Mouse (Mus musculus): ENCODE data around the gene Vac14. TPM values are rescaled to one million over a fixed set of nuclear protein-coding genes. Genes with fewer than 3 reads are reported as not detected.

Gene Vac14
- total RNA-seq, 2 experiments from 2014 or later, result 30.5 to 32.5 TPM

DNA sequence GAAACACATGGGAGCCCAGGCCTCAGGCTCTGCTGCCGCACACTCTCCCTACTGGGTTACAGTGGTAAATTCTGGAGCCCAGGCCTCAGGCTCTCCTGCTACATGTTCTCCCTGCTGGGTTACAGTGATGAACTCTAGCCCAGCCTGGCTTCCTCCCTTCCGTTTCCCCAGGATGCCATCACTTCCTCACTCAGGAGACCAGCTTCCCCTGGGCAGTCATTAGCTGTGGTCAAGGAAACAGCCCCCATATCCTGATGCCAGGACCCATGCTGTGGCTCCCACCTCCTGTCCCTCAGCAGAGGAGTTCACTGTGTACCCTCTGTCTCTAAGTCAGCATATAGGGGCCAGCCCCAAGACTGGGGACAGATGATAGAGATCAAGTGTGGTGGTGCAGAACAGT is 53.7 kb downstream of the Vac14 start:
- peak in 1 of 2 experiments; percentile 51 for DNase-seq (ENCODE audit: extremely low spot score in 1 of 2, low spot score in 2 of 2)
- intact Hi-C loops (cut with DNase I), result no loop called here

DNA sequence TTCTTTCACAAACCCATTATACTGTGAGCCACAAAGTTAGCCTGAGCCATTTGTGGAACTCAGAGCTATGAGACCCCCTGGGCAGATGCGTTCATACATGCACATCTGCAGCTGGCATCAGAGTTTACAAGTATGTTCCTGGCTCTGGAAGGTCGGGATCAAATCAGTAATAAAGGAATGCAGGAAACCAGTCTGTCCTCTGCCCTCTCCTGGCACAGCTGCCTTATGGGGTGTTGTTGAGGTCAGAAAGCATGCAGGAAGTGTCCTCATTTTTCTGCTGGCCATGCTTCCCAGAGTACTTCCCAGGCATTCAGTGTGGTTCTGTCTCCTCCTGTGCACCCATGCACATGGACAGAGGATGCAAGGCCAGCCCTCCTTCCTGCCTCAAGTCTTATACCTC is 54.8 kb downstream of the Vac14 start:
- intact Hi-C loops (cut with DNase I), result no loop called here
- no peak for DNase-seq (ENCODE audit: extremely low spot score in 1 of 2, low spot score in 2 of 2)

DNA sequence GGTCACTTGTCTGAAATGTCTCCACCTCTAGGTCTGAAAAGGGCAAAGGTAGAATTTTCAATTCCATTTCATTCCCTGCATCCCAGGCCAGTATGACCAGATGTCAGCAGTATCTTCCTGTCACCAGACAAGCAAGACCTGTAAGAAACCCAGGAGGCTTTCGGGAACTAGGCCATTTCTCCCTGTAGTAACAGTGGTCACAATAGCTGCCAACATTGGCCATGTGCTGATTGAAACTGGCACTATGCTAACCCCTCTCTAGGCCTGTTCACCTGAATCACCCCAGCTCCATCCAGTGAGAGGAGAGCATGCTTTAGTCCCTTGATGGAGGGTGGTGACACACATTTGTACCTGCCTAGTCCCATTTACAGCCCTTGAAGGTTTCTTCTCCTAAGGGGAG is 56.2 kb downstream of the Vac14 start:
- intact Hi-C loops (cut with DNase I), result no loop called here

DNA sequence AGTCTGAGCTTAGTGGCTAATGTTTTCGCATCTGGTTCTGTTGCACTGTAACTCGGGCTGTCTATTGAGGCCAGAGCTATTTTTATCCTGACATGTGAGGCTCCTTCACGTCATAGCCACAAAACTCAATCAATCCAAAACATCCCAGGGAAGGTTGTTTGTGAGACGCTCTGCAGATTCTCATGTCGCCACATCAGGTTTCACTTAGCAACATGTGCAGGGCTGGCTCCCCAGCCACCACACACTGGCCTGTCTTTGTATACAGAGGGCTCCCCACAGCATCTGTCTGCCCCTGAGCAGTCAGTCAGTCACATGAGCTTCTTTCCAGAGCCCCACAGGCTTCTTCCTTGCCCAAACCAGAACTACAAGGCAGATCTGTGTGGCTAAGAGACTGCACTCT is 58.3 kb downstream of the Vac14 start:
- intact Hi-C loops (cut with DNase I), result no loop called here
- peak in 1 of 2 experiments; percentile 51 for DNase-seq (ENCODE audit: extremely low spot score in 1 of 2, low spot score in 2 of 2)

More for the DNA sequence above, 56.2 kb downstream of the Vac14 start:
- no peak for DNase-seq (ENCODE audit: extremely low spot score in 1 of 2, low spot score in 2 of 2)

DNA sequence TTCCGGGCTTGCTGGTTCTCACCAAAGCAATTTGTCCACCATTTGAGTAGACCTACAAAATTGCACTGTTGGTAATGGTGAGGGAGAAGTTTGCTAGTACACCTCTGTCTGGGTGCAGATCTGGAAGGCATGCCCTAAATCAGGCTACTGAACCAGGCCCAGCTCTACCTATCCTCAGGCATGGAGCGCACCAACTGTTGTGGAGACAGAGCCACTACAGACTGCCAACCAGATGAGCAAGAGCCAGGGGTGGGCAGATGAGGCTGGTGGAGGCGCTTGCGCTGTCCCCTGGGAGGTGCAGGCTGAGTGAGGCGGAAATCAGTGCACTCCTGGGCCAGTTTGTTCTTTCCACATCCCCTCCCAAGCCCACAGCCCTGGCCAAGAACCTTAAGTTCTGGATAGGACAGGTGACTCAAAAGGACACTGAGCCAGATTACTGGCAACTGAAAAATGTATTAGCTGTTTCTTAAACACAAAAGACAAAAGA is 58.8 kb downstream of the Vac14 start:
- intact Hi-C loops (cut with DNase I), result no loop called here
- no peak for DNase-seq (ENCODE audit: extremely low spot score in 1 of 2, low spot score in 2 of 2)

DNA sequence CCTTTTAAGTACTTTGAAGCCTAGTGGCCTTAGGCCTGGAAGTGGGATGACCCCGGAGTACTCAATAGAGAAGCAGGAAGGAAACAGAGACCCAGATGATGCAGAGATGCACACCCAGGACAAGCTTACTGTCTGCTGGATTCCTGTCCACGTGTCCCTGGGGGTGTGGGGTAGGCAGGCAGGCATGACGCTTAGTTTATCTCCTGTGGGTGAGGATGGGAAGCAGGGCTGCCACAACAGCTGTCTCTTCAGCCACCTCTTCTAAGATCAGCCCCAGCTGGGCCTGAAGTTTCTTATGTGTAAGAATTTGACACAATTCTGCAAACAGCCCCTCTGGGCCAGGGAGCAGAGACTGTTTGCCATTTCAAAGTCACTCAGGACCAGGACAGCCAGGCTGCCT is 60.6 kb downstream of the Vac14 start:
- intact Hi-C loops (cut with DNase I), result no loop called here
- DNase-seq (ENCODE audit: extremely low spot score in 1 of 2, low spot score in 2 of 2), result no peak

DNA sequence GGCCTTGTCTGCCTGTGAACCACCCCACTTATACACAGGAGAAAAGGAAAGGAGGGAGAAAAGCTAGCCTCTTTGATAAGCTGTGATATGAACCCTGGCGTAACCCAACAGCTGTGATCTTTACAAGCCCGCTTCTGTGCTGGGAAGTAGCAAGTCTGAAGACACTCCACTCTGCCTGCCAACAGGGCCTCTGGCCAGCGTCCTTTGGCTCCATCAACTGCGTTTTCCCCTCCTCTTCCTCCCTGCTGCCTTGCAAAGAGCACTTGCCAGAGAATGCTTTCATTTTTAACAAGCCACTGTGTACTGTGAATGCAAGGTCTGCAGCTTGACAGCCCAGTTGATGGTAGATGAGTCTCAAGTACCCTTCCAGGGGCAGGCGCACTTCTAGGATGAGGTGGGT is 69.3 kb downstream of the Vac14 start:
- peak; percentile 63 to 77 for DNase-seq (ENCODE audit: extremely low spot score in 1 of 2, low spot score in 2 of 2)
- intact Hi-C loops (cut with DNase I), result no loop called here

DNA sequence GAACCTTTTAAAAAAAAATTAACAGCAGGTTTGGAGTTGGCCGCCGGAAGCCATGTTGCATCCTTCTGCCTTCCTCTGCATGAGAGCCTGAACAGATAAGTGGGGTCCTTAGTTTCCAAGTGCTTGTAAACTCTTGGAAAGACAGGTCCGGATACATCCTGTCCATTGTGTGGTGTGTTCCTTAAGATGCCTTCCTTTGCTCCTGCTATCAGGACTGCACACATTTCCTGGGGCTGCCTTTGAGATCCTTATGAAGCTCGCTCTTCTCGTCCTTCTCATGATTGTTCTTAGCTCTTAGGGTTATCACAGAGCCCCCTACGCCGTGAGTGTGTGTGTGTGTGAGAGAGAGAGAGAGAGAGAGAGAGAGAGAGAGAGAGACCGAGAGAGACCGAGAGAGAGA is 71.6 kb downstream of the Vac14 start:
- DNase-seq (ENCODE audit: extremely low spot score in 1 of 2, low spot score in 2 of 2), result no peak
- intact Hi-C loops (cut with DNase I), result no loop called here

DNA sequence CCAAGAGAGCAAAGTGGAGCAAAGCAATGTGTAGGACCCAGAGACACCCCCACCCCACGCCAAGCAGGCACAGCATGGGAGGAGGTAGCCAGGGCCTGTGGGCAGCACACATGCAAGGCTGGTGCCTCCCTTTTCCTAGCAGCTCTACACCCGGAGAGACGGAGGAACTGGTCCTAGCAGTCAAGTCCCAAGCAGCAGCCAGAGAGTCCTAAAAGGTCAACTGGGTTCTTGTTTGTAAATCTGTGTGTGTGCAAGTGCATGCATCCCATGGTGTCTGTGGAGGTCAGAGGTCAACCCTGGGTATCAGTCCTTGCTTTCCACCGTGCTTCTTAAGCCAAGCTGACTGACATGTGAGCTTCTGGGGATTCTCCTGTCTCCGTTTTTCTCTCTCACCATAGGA is 75.8 kb downstream of the Vac14 start:
- no peak for DNase-seq (ENCODE audit: extremely low spot score in 1 of 2, low spot score in 2 of 2)
- intact Hi-C loops (cut with DNase I), result no loop called here

DNA sequence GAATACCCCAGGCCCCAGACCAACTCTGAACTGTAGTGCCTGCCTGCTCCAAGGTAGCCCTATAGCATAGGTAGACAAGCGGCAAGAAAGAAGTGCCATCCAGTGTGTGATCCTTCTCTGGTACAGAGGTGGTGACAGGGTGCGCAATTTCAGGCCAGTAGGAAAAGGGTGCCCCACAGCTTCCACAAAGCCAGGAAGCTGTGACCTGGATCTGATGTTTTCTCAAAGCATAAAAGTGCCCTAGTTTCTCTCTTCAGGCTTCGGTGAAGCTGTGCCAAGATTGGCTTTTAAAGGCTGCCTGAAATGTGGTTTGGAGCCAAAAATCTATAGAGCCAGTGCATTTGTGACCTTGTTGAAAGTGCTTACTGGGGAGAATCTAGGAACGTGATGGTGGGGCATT is 76.4 kb downstream of the Vac14 start:
- no peak for DNase-seq (ENCODE audit: extremely low spot score in 1 of 2, low spot score in 2 of 2)
- intact Hi-C loops (cut with DNase I), result no loop called here

DNA sequence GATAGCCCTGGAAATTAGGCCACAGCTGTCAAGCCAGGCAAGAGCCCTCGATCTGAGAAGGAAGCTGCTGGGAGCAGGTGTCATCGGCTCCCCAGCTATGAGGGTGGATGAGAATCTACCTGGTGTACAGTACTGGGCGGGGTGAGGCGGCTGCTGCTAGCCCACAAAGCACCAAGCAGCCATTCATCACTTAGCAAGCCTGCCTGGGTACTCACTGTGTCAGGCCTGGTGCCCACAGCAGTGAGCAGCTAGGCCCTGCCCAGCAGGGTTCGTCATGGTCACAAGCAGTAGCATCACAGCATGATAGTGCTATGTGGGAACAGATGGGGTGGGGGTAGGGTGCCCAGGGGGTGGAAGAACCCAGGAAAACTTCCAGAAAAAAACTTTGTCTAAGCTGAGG is 77.0 kb downstream of the Vac14 start:
- intact Hi-C loops (cut with DNase I), result no loop called here

DNA sequence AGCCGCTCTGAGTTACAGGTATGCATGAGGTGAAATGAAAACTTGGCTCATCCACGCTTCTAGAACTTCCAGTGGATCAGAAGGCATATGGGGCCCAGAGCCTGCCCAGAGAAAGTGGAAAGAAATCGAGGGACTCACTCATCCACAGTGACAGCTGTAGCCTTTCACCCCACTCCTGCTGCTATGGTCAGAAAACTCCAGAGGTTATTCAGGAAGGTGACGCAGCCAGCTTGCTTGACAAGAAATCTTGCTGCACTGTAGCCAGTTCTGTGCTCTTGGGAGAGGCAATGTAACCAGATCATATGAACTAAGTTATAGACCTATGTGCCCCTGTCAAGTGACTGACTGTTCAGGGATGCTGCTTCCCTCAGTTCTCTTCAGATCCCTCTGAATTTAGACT is 77.7 kb downstream of the Vac14 start:
- no peak for DNase-seq (ENCODE audit: extremely low spot score in 1 of 2, low spot score in 2 of 2)
- intact Hi-C loops (cut with DNase I), result no loop called here

More for the DNA sequence above, 77.0 kb downstream of the Vac14 start:
- DNase-seq (ENCODE audit: extremely low spot score in 1 of 2, low spot score in 2 of 2), result no peak

DNA sequence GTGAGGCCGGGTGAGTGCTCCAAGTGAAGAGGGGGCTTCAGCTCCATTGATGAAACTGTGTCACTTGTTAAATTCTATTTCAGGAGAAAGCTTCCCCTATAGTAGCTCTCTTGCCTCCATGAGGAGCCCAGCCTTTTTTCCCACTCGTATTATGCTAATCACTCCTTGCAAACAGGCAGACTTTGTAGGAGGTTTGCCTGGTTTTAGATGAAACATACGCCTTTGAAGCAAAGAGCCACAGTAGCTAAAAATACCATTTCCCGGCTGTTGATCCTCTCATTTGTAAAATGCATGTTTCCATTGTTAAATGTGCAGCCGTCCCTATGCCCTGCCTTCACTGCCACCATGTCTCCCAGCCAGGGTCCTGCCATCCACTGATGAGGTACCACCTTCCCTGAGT is 79.2 kb downstream of the Vac14 start:
- intact Hi-C loops (cut with DNase I), result no loop called here
- peak in 1 of 2 experiments; percentile 64 for DNase-seq (ENCODE audit: extremely low spot score in 1 of 2, low spot score in 2 of 2)

DNA sequence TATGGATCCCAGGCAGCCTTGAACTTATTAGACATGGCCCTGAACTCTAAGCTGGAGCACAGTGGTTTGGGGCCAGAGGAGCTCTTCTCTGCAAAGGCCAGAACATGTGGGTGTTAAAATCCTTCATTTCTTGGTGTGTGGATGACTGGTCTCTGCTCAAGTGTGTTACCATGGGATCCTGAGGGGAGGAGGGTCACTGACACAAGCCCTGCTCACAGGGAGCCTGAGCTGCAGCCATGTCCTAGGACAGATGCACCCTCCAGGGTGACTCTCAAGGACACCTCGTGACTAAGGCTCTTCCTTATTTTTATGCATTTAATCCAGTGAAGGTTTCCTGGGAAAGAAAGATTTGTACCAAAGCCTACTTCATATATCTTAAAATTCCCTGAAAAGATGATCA is 79.7 kb downstream of the Vac14 start:
- no peak for DNase-seq (ENCODE audit: extremely low spot score in 1 of 2, low spot score in 2 of 2)
- intact Hi-C loops (cut with DNase I), result no loop called here

DNA sequence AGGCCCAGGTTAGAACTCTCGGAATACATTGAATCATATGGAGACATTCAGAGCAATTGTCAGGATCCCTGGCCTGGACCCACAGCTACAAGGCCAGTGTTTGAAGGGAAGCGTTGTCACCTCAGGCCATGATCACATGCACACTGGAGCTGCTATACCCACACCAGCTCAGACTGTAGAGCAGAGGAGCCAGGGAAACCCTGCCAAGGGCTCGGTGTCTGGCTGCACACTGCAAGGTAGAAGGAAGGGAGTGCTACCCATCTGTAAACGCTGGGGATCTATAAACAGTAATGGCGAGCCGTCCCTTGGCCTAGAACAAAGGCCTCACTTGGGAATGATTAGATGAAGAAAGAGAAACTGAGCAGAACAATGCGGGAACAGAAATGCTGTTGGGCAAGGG is 81.1 kb downstream of the Vac14 start:
- intact Hi-C loops (cut with DNase I), result no loop called here
- no peak for DNase-seq (ENCODE audit: extremely low spot score in 1 of 2, low spot score in 2 of 2)

DNA sequence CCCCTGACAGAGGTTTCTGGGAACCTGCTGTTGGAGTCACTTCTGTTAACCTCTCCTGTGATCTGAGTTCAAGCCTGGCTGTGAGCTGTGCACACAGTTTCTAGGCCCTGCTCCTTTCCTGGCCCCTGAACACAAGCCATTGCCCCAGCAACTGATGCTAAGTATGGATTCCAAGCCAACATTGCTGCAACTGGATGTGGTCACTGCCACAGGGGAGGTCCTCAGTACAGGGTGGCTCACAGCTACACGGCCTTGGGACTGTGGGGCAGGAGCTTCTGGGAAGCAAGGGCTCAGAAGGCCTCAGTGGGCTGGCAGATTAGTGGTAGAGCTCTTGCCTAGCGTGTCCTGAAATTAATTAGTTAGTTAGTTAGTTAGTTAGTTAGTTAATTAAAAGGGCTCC is 82.2 kb downstream of the Vac14 start:
- intact Hi-C loops (cut with DNase I), result no loop called here
- DNase-seq (ENCODE audit: extremely low spot score in 1 of 2, low spot score in 2 of 2), result no peak

DNA sequence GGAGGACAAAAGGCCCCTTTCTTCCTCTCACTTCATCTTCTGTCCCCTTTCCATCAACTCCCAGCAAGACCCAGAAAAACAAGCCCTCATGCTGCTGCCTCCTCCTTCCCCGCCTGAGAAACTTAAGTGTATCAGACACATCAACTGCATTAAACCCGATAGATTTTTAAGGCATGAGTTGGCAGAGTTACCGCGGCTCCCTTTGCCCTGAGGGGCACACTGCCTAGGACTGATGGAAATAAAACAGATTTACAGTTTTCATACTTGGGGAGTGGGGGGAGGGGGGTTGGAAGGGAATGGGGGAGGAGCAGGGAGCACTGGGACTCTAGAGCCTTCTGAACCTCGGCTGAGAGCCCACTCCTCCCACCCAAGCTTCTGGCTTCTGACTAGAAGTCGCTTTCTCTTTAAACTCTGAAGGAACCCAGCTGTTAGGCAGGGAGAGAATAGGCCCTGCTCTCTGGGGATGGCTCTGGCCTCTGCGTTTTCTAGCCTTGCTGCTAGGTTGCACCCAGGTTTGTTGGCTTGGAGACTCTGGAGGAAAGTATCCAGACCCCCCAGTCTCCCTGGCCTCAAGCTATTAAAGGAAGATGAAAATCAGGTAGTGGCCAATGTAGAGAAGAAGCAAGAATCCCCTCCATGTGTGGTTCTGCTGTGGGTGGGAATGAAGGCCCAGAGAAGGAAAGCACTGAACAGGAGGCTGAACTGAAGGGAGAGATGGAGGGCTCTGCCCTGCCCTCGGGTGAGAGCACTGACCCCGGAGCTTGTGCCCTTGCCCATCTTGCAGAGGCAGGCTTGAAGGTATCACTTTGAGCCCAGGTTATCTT is 84.5 kb downstream of the Vac14 start:
- intact Hi-C loops (cut with DNase I), result no loop called here
- no peak for DNase-seq (ENCODE audit: extremely low spot score in 1 of 2, low spot score in 2 of 2)

DNA sequence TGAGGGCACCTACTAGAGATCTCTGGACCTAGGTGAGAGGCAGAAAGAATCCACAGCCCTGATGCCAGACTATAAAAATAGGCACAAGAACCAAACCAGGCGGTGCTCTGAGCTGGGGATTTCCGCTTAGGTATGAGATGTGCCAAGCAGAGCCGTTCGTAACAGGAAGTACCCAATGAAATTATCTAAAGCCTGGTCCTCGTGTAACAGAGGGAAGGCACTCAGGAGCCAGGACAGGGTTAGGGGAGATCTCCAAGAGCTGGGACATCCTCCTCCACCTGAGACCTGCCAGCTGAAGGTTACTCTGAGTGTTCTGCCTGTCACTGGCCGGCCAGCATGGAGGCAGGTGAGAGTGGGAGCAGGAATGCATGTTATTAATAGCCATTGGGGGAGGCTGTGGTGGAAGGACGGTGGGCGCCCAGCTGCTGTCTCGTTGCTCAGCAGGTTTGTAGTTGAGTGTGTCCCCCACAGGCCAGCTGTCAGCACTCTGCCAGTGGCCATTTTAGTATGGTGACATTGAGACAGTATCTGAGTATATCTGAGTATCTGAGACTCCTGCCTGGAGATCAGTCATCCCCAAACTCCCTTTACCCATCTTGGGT is 85.2 kb downstream of the Vac14 start:
- intact Hi-C loops (cut with DNase I), result no loop called here
- no peak for DNase-seq (ENCODE audit: extremely low spot score in 1 of 2, low spot score in 2 of 2)

DNA sequence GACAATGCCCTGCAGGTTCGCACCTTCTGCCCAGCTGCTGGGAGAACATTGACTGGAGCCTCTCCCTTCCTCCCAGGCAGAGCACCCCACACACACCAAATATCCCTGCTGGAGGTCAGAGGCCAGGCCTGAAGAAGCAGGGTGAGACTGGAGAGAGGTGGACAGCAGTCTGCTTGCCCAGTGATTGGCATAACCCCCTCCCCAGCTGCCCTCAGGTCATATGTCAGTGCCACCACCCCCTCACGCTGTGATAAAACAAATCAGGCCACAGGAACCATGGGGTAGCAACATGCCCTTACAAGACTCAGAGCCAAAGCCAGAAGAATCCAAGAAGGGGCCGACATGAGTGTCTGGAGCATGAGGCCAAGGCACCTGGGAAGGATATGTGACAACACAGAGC is 85.7 kb downstream of the Vac14 start:
- no peak for DNase-seq (ENCODE audit: extremely low spot score in 1 of 2, low spot score in 2 of 2)
- intact Hi-C loops (cut with DNase I), result no loop called here
